Mouse (Mus musculus) cerebellum, adult 8-10 months (tissue): ENCODE data around the gene Defa36.
"Not testable (repeated sequence)": the region's sequence is repeated elsewhere in the genome, so short reads cannot be mapped to it uniquely, and the experiment has no call there.

Source experiments
- DNase-seq: peaks from one replicate; pipeline ENCODE4 v3.0.0; 2022

The Defa36 gene

DNA sequence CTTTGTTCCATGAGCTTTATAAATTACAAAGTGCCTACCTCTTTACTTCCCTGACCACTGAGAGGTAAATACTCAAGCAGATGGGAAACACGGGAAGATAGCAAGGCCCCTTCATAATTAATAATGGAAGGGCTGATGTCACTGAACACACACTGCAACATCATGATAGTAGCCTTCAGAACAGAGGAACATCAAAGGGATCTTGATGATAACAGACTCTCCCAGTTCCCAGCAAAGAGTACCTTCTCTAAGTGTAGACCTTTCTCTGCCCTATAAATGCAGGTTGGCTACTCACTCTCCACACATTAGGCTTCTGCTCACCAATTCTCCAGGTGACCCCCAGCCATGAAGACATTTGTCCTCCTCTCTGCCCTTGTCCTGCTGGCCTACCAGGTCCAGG is at the start of gene Defa36:
Gene Defa36 (plus strand): TSS at position 301 of the 400 bp plus-strand sequence.
- not testable (repeated sequence) for DNase-seq

GRCm38 (mm10) chr8:21378215-21378614 is 49.0 kb upstream of the Defa36 start, which contains the start of gene Defa2:
Gene Defa2 (plus strand): TSS chr8:21378515.
- DNase-seq = not testable (repeated sequence)

GRCm38 (mm10) chr8:21391511-21391910 is 35.7 kb upstream of the Defa36 start, which contains the start of gene Defa33:
Gene Defa33 (plus strand): TSS chr8:21391811.
- not testable (repeated sequence) for DNase-seq

- DNase-seq = not testable (repeated sequence)
These were observed 29.2 kb downstream of the Defa36 start, which contains the start of gene Gm7849 for GRCm38 (mm10) chr8:21456460-21456859. Gene Gm7849 (minus strand): TSS chr8:21456560.
